Mouse (Mus musculus) lung, adult 2 months (tissue): ENCODE measurements around the gene Pde1c. TPM values are rescaled to one million over a fixed set of nuclear protein-coding genes. Genes with fewer than 3 reads are reported as not detected.

Experiments
- DNase-seq: peaks from one replicate; pipeline ENCODE4 v3.0.0; 2022
- H3K4me1 ChIP-seq: fragments of 200-500 bp; 2 replicates; pipeline ENCODE4 v1.6.1; 2011; ENCODE audit warnings: low read length; ENCODE audit not compliant: control insufficient read depth, insufficient read depth
- H3K4me3 ChIP-seq: fragments of 200-500 bp; replicated peaks from 2 replicates; pipeline ENCODE3; 2011; ENCODE audit warnings: low read depth, mild to moderate bottlenecking, control low read depth, low read length; ENCODE audit errors: extremely low read depth
- CTCF ChIP-seq: fragments of 200-500 bp; IDR thresholded peaks from 2 replicates; pipeline ENCODE4 v1.5.1; 2011; ENCODE audit warnings: mild to moderate bottlenecking, low read length, control low read depth; ENCODE audit not compliant: insufficient read depth
- POLR2A ChIP-seq: fragments of 200-500 bp; IDR thresholded peaks from 2 replicates; pipeline ENCODE4 v1.6.1; 2011; ENCODE audit warnings: low read depth, mild to moderate bottlenecking, control low read depth, low read length, borderline replicate concordance; ENCODE audit errors: extremely low read depth
- WGBS: fragments of 180-500 bp; shearing (Covaris S2); methylation state at CpG from one replicate; pipeline ENCODE4 v1.1.7; 2018; 5-methylcytosine and 5-hydroxymethylcytosine counted together
- polyA plus RNA-seq: library from polyadenylated mRNA; depleted of rRNA; stranded (reverse); fragments of >200 nt; gene quantifications from 2 replicates; pipeline ENCODE4 v1.2.3, GENCODE M21; 2012

The Pde1c gene
- polyA plus RNA-seq, 1 experiment = 0.19 TPM

- 74% methylated on average over 2 of the region's 2 CpGs for WGBS
- Histone ChIP-seq H3K4me1 (no peaks in the 10 kb centered on the region), H3K4me3 (no peak overlapping the region)
- DNase-seq = no peak
- TF ChIP-seq CTCF = no peak
- no peak for TF ChIP-seq POLR2A
These were observed 396.7 kb downstream of the Pde1c start for GRCm38 (mm10) chr6:56172172-56172571.

- TF ChIP-seq CTCF = no peak
- no peak for TF ChIP-seq POLR2A
- Histone ChIP-seq H3K4me1 (no peaks in the 10 kb centered on the region), H3K4me3 (no peak overlapping the region)
- DNase-seq = no peak
- WGBS = 47% methylated on average over 2 of the region's 2 CpGs
These were observed 400.2 kb downstream of the Pde1c start for GRCm38 (mm10) chr6:56168736-56169135.

- WGBS = 35% methylated on average over 1 of the region's 1 CpGs
- Histone ChIP-seq H3K4me1 (no peaks in the 10 kb centered on the region), H3K4me3 (no peak overlapping the region)
- TF ChIP-seq CTCF = no peak
- no peak for TF ChIP-seq POLR2A
- no peak for DNase-seq
These were observed 410.7 kb downstream of the Pde1c start for GRCm38 (mm10) chr6:56158217-56158616.

GRCm38 (mm10) chr6:56156836-56157235, 412.1 kb downstream of the Pde1c start:
- TF ChIP-seq CTCF (no peak), POLR2A (no peak)
- no peaks in the 10 kb centered on the region for H3K4me1 ChIP-seq
- 75% methylated on average over 3 of the region's 3 CpGs for WGBS
- H3K4me3 ChIP-seq = no peak overlapping the region
- DNase-seq = no peak

GRCm38 (mm10) chr6:56130493-56131159, 438.3 kb downstream of the Pde1c start:
- no peak for DNase-seq
- H3K4me3 ChIP-seq = no peak overlapping the region
- no peak for TF ChIP-seq POLR2A
- WGBS = 58% methylated on average over 3 of the region's 3 CpGs
- H3K4me1 ChIP-seq = no peaks in the 10 kb centered on the region

GRCm38 (mm10) chr6:56099520-56100101, 469.3 kb downstream of the Pde1c start:
- WGBS = 47% methylated on average over 2 of the region's 2 CpGs
- TF ChIP-seq POLR2A (no peak), CTCF (no peak)
- Histone ChIP-seq H3K4me1 (no peaks in the 10 kb centered on the region), H3K4me3 (no peak overlapping the region)
- no peak for DNase-seq

GRCm38 (mm10) chr6:56098427-56098826, 470.5 kb downstream of the Pde1c start:
- Histone ChIP-seq H3K4me1 (no peaks in the 10 kb centered on the region), H3K4me3 (no peak overlapping the region)
- 30% methylated on average over 5 of the region's 5 CpGs for WGBS
- DNase-seq = no peak
- no peak for TF ChIP-seq CTCF
- no peak for TF ChIP-seq POLR2A

GRCm38 (mm10) chr6:56076378-56076805, 492.5 kb downstream of the Pde1c start:
- H3K4me3 ChIP-seq = no peak overlapping the region
- no peak for DNase-seq
- TF ChIP-seq POLR2A (no peak), CTCF (no peak)
- no peaks in the 10 kb centered on the region for H3K4me1 ChIP-seq
- 48% methylated on average over 4 of the region's 4 CpGs for WGBS

- Histone ChIP-seq H3K4me3 (no peak overlapping the region), H3K4me1 (no peaks in the 10 kb centered on the region)
- DNase-seq = no peak
- TF ChIP-seq POLR2A (no peak), CTCF (no peak)
These were observed 500.4 kb downstream of the Pde1c start for GRCm38 (mm10) chr6:56068516-56068915.

- Histone ChIP-seq H3K4me3 (no peak overlapping the region), H3K4me1 (no peaks in the 10 kb centered on the region)
- DNase-seq = peak; percentile 3
- WGBS = 32% methylated on average over 5 of the region's 5 CpGs
- no peak for TF ChIP-seq CTCF
These were observed 502.1 kb downstream of the Pde1c start for GRCm38 (mm10) chr6:56066632-56067282.
